Mouse (Mus musculus) embryonic facial prominence, embryonic 15.5 days (tissue): Measurements from ENCODE around the gene Nap1l5. TPM values are rescaled to one million over a fixed set of nuclear protein-coding genes. Genes with fewer than 3 reads are reported as not detected.

ENCODE experiments used
- ATAC-seq: fragments of 200-750 bp; cut with Nextera tagmentation; 2 replicates; pipeline ENCODE4 v1.8.0; 2017; ENCODE audit warnings: low read depth, moderate TSS enrichment; ENCODE audit not compliant: insufficient number of reproducible peaks, low FRiP score, low TSS enrichment
- H3K27ac ChIP-seq: fragments of 300-500 bp; sonication (generic); replicated peaks from 2 replicates; pipeline ENCODE4 v1.5.1; 2015; ENCODE audit warnings: mild to moderate bottlenecking, inconsistent platforms
- H3K27me3 ChIP-seq: fragments of 300-500 bp; sonication (generic); 2 replicates; pipeline ENCODE4 v1.6.1; 2015; ENCODE audit warnings: inconsistent platforms
- H3K36me3 ChIP-seq: fragments of 300-500 bp; sonication (generic); 2 replicates; pipeline ENCODE4 v1.6.1; 2015; ENCODE audit warnings: mild to moderate bottlenecking, inconsistent platforms
- H3K4me1 ChIP-seq: fragments of 300-500 bp; sonication (generic); 2 replicates; pipeline ENCODE4 v1.6.1; 2015; ENCODE audit warnings: inconsistent platforms
- H3K4me2 ChIP-seq: fragments of 300-500 bp; sonication (generic); replicated peaks from 2 replicates; pipeline ENCODE4 v1.6.1; 2015; ENCODE audit warnings: mild to moderate bottlenecking, inconsistent platforms
- H3K4me3 ChIP-seq: fragments of 300-500 bp; sonication (generic); replicated peaks from 2 replicates; pipeline ENCODE4 v1.5.1; 2015; ENCODE audit warnings: mild to moderate bottlenecking, inconsistent platforms
- H3K9ac ChIP-seq: fragments of 300-500 bp; sonication (generic); 2 replicates; pipeline ENCODE4 v1.6.1; 2015; ENCODE audit warnings: inconsistent platforms
- H3K9me3 ChIP-seq: fragments of 300-500 bp; sonication (generic); replicated peaks from 2 replicates; pipeline ENCODE4 v1.6.1; 2016; ENCODE audit warnings: inconsistent platforms
- WGBS: fragments of 180-500 bp; shearing (Covaris S2); methylation state at CpG from one replicate; pipeline ENCODE4 v1.1.7; 2015; 5-methylcytosine and 5-hydroxymethylcytosine counted together
- polyA plus RNA-seq: library from polyadenylated mRNA; unstranded; fragments of >200 nt; fragmentation: Nextera tagmentation; extraction: Ambion mirVana; gene quantifications from 2 replicates; pipeline ENCODE4 v1.2.1, GENCODE M21; 2015

Gene Nap1l5
- polyA plus RNA-seq, 1 experiment from 2014 or later: 4.9 TPM

GRCm38 (mm10) chr6:58904551-58904950, 2.3 kb downstream of the Nap1l5 start:
- WGBS: 49% methylated on average over 3 of the region's 3 CpGs
- H3K36me3 ChIP-seq: peaks cover 9% of the 10 kb centered on the region; the same call in 1 of the 2 replicates
- H3K9ac ChIP-seq: no peak overlapping the region
- no peak for ATAC-seq
- no peak overlapping the region for H3K4me2 ChIP-seq
- H3K4me3 ChIP-seq: no peak overlapping the region
- 0 out of 2 replicates have a peak, but pooled peaks cover 5% of the 10 kb centered on the region for H3K4me1 ChIP-seq
- H3K27ac ChIP-seq: no peak overlapping the region
- no peaks in the 10 kb centered on the region for H3K27me3 ChIP-seq
- 0 out of 2 replicates have a peak, but pooled peaks cover 6% of the 10 kb centered on the region for H3K9me3 ChIP-seq

GRCm38 (mm10) chr6:58903171-58903570, 3.7 kb downstream of the Nap1l5 start:
- no peak overlapping the region for H3K4me2 ChIP-seq
- no peak overlapping the region for H3K27ac ChIP-seq
- H3K9me3 ChIP-seq: 0 out of 2 replicates have a peak, but pooled peaks cover 6% of the 10 kb centered on the region
- 0 out of 2 replicates have a peak, but pooled peaks cover 5% of the 10 kb centered on the region for H3K4me1 ChIP-seq
- no peaks in the 10 kb centered on the region for H3K27me3 ChIP-seq
- peaks cover 9% of the 10 kb centered on the region; the same call in 1 of the 2 replicates for H3K36me3 ChIP-seq
- ATAC-seq: no peak
- H3K9ac ChIP-seq: no peak overlapping the region
- no peak overlapping the region for H3K4me3 ChIP-seq
- WGBS: 29% methylated on average over 8 of the region's 8 CpGs

GRCm38 (mm10) chr6:58900536-58900935, 6.3 kb downstream of the Nap1l5 start:
- Histone ChIP-seq H3K36me3 (no peaks in the 10 kb centered on the region), H3K9me3 (no peaks in the 10 kb centered on the region), H3K27me3 (no peaks in the 10 kb centered on the region), H3K4me3 (no peak overlapping the region), H3K4me1 (no peaks in the 10 kb centered on the region), H3K4me2 (no peak overlapping the region), H3K27ac (no peak overlapping the region), H3K9ac (no peak overlapping the region)
- ATAC-seq: no peak
- 80% methylated on average over 7 of the region's 7 CpGs for WGBS

- no peak overlapping the region for H3K27ac ChIP-seq
- no peaks in the 10 kb centered on the region for H3K4me1 ChIP-seq
- H3K9me3 ChIP-seq: no peaks in the 10 kb centered on the region
- no peaks in the 10 kb centered on the region for H3K36me3 ChIP-seq
- ATAC-seq: no peak
- no peak overlapping the region for H3K4me3 ChIP-seq
- no peaks in the 10 kb centered on the region for H3K27me3 ChIP-seq
- 80% methylated on average over 3 of the region's 3 CpGs for WGBS
- no peak overlapping the region for H3K4me2 ChIP-seq
- H3K9ac ChIP-seq: no peak overlapping the region
Observed at GRCm38 (mm10) chr6:58899076-58899475, 7.8 kb downstream of the Nap1l5 start.

- Histone ChIP-seq H3K4me2 (no peak overlapping the region), H3K27ac (no peak overlapping the region), H3K36me3 (no peaks in the 10 kb centered on the region), H3K9me3 (no peaks in the 10 kb centered on the region), H3K9ac (no peak overlapping the region), H3K27me3 (no peaks in the 10 kb centered on the region), H3K4me1 (no peaks in the 10 kb centered on the region), H3K4me3 (no peak overlapping the region)
- WGBS: 79% methylated on average over 3 of the region's 3 CpGs
- no peak for ATAC-seq
Observed at GRCm38 (mm10) chr6:58896648-58897047, 10.2 kb downstream of the Nap1l5 start.

- Histone ChIP-seq H3K27ac (no peak overlapping the region), H3K27me3 (no peaks in the 10 kb centered on the region), H3K9ac (no peak overlapping the region), H3K4me2 (no peak overlapping the region), H3K36me3 (no peaks in the 10 kb centered on the region), H3K9me3 (no peaks in the 10 kb centered on the region), H3K4me3 (no peak overlapping the region), H3K4me1 (no peaks in the 10 kb centered on the region)
- no peak for ATAC-seq
- 82% methylated on average over 4 of the region's 4 CpGs for WGBS
Observed at GRCm38 (mm10) chr6:58894994-58895393, 11.9 kb downstream of the Nap1l5 start.

GRCm38 (mm10) chr6:58893307-58893706, 13.6 kb downstream of the Nap1l5 start:
- Histone ChIP-seq H3K27ac (no peak overlapping the region), H3K9ac (no peak overlapping the region), H3K36me3 (no peaks in the 10 kb centered on the region), H3K4me1 (no peaks in the 10 kb centered on the region), H3K27me3 (no peaks in the 10 kb centered on the region), H3K4me3 (no peak overlapping the region), H3K9me3 (no peaks in the 10 kb centered on the region), H3K4me2 (no peak overlapping the region)
- 82% methylated on average over 6 of the region's 6 CpGs for WGBS
- no peak for ATAC-seq

GRCm38 (mm10) chr6:58889917-58890316, 17.0 kb downstream of the Nap1l5 start:
- 88% methylated on average over 3 of the region's 3 CpGs for WGBS

GRCm38 (mm10) chr6:58882271-58882670, 24.6 kb downstream of the Nap1l5 start:
- H3K9ac ChIP-seq: no peak overlapping the region
- no peaks in the 10 kb centered on the region for H3K9me3 ChIP-seq
- H3K27me3 ChIP-seq: no peaks in the 10 kb centered on the region
- H3K4me1 ChIP-seq: no peaks in the 10 kb centered on the region
- no peak for ATAC-seq
- WGBS: 74% methylated on average over 6 of the region's 6 CpGs
- no peak overlapping the region for H3K27ac ChIP-seq
- no peak overlapping the region for H3K4me2 ChIP-seq
- no peaks in the 10 kb centered on the region for H3K36me3 ChIP-seq
- no peak overlapping the region for H3K4me3 ChIP-seq

More at GRCm38 (mm10) chr6:58889917-58890316, 17.0 kb downstream of the Nap1l5 start:
- Histone ChIP-seq H3K27me3 (no peaks in the 10 kb centered on the region), H3K36me3 (no peaks in the 10 kb centered on the region), H3K9me3 (no peaks in the 10 kb centered on the region), H3K4me1 (no peaks in the 10 kb centered on the region), H3K27ac (no peak overlapping the region), H3K4me2 (no peak overlapping the region), H3K9ac (no peak overlapping the region), H3K4me3 (no peak overlapping the region)
- no peak for ATAC-seq

GRCm38 (mm10) chr6:58881363-58881762, 25.5 kb downstream of the Nap1l5 start:
- no peaks in the 10 kb centered on the region for H3K27me3 ChIP-seq
- no peaks in the 10 kb centered on the region for H3K36me3 ChIP-seq
- 84% methylated on average over 3 of the region's 3 CpGs for WGBS
- H3K4me2 ChIP-seq: no peak overlapping the region
- no peaks in the 10 kb centered on the region for H3K9me3 ChIP-seq
- no peak overlapping the region for H3K4me3 ChIP-seq
- H3K27ac ChIP-seq: no peak overlapping the region
- H3K9ac ChIP-seq: no peak overlapping the region
- ATAC-seq: no peak
- no peaks in the 10 kb centered on the region for H3K4me1 ChIP-seq

- Histone ChIP-seq H3K9me3 (no peaks in the 10 kb centered on the region), H3K4me1 (no peaks in the 10 kb centered on the region), H3K36me3 (no peaks in the 10 kb centered on the region), H3K9ac (no peak overlapping the region), H3K4me3 (no peak overlapping the region), H3K4me2 (no peak overlapping the region), H3K27ac (no peak overlapping the region), H3K27me3 (no peaks in the 10 kb centered on the region)
- no peak for ATAC-seq
- WGBS: 90% methylated on average over 5 of the region's 5 CpGs
Observed at GRCm38 (mm10) chr6:58880861-58881260, 26.0 kb downstream of the Nap1l5 start.

GRCm38 (mm10) chr6:58879987-58880386, 26.9 kb downstream of the Nap1l5 start:
- H3K27me3 ChIP-seq: no peaks in the 10 kb centered on the region
- no peak overlapping the region for H3K27ac ChIP-seq
- H3K4me3 ChIP-seq: no peak overlapping the region
- H3K4me2 ChIP-seq: no peak overlapping the region
- ATAC-seq: no peak
- no peaks in the 10 kb centered on the region for H3K9me3 ChIP-seq
- H3K9ac ChIP-seq: no peak overlapping the region
- 89% methylated on average over 9 of the region's 9 CpGs for WGBS
- no peaks in the 10 kb centered on the region for H3K36me3 ChIP-seq
- no peaks in the 10 kb centered on the region for H3K4me1 ChIP-seq
